Mouse (Mus musculus): ENCODE measurements around the gene Irak3.

Irak3 gene

DNA sequence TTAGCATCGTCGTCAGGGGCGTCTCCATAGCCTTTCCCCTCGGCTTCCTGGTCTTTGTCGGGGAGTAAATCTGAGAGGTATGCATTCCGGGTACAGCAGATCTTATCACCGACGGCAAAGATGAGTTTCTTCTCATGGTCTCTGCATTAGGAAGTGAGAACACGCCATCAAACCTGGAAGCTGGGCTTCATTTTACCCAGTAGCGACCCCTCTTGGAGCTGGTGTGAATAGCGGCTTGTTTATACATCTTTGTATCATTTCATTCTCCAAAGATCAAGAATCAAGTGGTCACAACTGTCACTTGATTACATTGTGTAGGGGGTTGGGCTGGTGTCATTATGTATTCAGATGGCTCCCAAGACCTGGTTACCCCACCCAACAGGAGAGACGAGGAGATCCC is 109.4 kb downstream of the Irak3 start:
- DNase-seq = no peak
